Mouse (Mus musculus) myocyte (in vitro differentiated cells): ENCODE results near the gene Il13ra1.

Source experiments
- E2F4 ChIP-seq: IDR thresholded peaks from one replicate; pipeline ENCODE4 v1.6.1; 2011; ENCODE audit warnings: mild to moderate bottlenecking, control low read depth, moderate library complexity; ENCODE audit not compliant: insufficient read depth
- POLR2A ChIP-seq: IDR thresholded peaks from one replicate; pipeline ENCODE4 v1.6.1; 2011; ENCODE audit warnings: low read depth, mild to moderate bottlenecking, control low read depth, moderate library complexity; ENCODE audit not compliant: insufficient read length

DNA sequence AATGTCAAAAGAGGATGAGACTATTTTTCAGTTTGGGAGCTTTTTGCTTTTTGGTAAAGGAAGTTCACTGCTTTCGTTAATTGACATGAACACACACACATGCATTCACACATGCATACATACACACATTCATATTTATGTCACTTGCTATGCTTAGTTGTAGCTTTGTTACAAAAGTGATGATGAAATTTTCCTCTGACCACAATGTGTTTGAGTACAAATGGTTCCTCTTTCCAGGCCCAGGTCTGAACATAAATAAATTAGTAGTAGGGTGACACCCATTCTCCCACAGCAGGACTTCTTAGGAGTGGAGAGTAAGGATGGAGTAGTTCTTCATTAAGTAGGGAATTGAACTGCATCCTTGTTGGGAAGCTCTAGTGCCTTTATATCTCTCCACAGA lies 11.0 kb upstream of the Il13ra1 start:
- no peak for TF ChIP-seq POLR2A
- TF ChIP-seq E2F4 = no peak
